Mouse (Mus musculus): ENCODE measurements around the gene Pld4. TPM values are rescaled to one million over a fixed set of nuclear protein-coding genes. Genes with fewer than 3 reads are reported as not detected.

Gene Pld4
- polyA plus RNA-seq, 1 experiment from 2014 or later: 2.9 TPM

DNA sequence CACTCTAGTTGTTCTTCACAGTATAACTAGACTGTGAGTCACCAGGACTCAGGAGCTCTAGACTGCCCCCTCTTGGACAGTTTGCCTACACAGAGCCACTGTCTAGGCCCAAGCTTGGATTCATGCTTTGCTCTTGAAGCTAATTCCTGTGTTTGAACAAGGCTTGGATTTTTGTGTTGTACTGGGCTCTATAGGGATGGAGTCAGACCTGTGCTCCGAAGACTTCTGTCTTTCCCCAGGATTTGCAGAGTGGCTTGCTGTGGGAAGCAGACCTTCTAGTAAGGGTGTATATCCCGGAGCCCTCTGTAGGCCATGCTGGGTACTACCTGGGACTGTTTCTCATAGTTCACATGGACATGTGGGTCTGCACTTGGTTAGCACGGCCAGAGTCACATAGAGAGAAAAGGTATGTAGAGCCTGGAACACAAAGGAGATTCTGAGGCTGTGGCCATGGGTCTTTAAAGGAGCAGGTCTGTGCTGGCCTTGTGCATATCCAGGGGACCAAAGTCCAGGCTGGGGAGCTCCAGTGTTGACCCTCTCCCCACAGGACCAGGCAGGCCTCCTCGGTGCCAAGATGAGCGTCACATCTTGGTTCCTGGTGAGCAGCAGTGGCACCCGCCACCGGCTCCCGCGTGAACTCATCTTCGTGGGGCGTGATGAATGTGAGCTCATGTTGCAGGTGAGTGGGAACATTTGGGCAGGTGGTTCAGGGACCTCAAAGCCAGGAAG lies 36.2 kb upstream of the Pld4 start:
- ATAC-seq: peak; percentile 30; the same call in 1 of the 2 replicates
- peak overlapping the region; percentile 98; the same call in 1 of the 2 replicates for H3K4me2 ChIP-seq

DNA sequence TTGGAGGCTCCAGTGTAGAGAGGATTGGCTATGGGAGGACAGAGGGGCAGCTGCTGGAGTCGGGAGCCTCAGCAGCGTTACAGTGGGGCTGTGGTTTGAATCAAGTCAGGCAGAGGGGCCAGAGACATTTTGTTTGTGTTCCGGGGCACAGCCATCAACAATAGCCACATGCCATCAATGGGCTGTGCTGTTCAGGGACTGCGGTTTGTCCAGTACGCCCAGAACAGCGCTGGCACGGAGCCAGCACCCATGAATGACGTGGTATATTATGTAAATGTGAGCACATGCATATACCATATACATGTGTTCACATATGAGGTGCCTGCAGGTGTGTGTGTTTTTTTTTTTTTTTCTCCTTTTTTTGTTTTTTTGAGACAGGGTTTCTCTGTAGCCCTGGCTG lies 32.7 kb upstream of the Pld4 start:
- H3K9ac ChIP-seq: 0 out of 2 replicates have a peak overlapping the region, but pooled peaks have one; percentile 12

More for the DNA sequence above, 36.2 kb upstream of the Pld4 start:
- 0 out of 2 replicates have a peak, but pooled peaks cover 2% of the 10 kb centered on the region for H3K36me3 ChIP-seq (ENCODE audit: poor library complexity, severe bottlenecking)
- H3K4me1 ChIP-seq: peaks cover 43% of the 10 kb centered on the region
- H3K9ac ChIP-seq: no peak overlapping the region
- 80% methylated on average over 11 of the region's 11 CpGs for WGBS
- no peak overlapping the region for H3K27ac ChIP-seq
- H3K9me3 ChIP-seq (replicated peaks): no peaks in the 10 kb centered on the region
- no peak overlapping the region for H3K4me3 ChIP-seq
- peaks cover 26% of the 10 kb centered on the region for H3K27me3 ChIP-seq

DNA sequence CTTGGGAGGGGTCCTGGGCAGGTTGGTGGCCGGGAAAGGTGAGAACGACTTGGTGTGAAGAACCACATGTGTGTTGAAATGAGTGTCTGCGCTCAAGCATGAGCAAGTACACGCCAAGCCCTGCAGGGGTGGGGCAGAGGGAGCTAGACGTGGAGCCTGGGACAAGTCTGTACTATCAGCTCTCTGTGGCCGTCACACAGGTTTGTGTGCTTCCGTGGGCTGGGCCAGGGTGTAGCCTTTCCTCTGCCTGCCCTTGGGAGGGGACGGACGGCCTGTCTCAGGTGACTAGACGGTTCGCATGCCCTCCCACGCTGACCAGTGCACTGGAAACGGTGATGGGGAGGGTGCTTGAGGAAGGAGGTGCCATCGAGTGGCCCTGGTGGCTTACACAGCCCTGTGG lies 29.6 kb upstream of the Pld4 start:
- Histone ChIP-seq H3K4me2 (no peak overlapping the region), H3K27me3 (no peaks in the 10 kb centered on the region), H3K9ac (no peak overlapping the region), H3K9me3 (replicated peaks) (no peaks in the 10 kb centered on the region), H3K4me3 (no peak overlapping the region), H3K4me1 (0 out of 2 replicates have a peak, but pooled peaks cover 5% of the 10 kb centered on the region), H3K27ac (no peak overlapping the region), H3K36me3 (ENCODE audit: poor library complexity, severe bottlenecking) (peaks cover 54% of the 10 kb centered on the region)
- 96% methylated on average over 14 of the region's 14 CpGs for WGBS
- ATAC-seq: no peak

More for the DNA sequence above, 32.7 kb upstream of the Pld4 start:
- Histone ChIP-seq H3K27me3 (peaks cover 4% of the 10 kb centered on the region; the same call in 1 of the 2 replicates), H3K36me3 (ENCODE audit: poor library complexity, severe bottlenecking) (peaks cover 27% of the 10 kb centered on the region), H3K4me3 (no peak overlapping the region), H3K4me2 (no peak overlapping the region), H3K27ac (no peak overlapping the region), H3K4me1 (peaks cover 34% of the 10 kb centered on the region), H3K9me3 (replicated peaks) (no peaks in the 10 kb centered on the region)
- 70% methylated on average over 8 of the region's 8 CpGs for WGBS
- no peak for ATAC-seq

DNA sequence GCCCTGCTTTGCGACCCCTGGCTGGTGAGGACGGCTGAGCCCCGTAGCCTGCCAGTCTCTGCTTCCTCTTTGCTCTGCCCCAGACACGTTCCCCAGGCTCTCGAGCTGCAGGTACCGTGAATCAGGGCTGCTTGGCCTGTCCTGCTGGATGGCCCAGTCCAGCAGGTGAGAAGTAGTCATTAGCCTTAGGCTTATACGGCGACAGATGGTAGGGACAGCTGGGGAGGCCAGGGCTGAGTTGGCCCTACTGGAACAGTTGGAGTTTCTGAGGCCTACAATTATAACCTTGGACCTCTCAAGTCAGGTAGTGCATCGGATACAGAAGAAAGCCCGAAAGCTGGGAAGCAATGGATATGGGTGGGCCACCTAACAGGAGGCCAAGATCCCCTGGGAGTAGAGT lies 27.9 kb upstream of the Pld4 start:
- H3K27me3 ChIP-seq: no peaks in the 10 kb centered on the region
- no peaks in the 10 kb centered on the region for H3K9me3 ChIP-seq (replicated peaks)
- no peak overlapping the region for H3K9ac ChIP-seq
- WGBS: 90% methylated on average over 10 of the region's 10 CpGs
- H3K4me2 ChIP-seq: no peak overlapping the region
- no peak overlapping the region for H3K27ac ChIP-seq
- H3K4me1 ChIP-seq: 0 out of 2 replicates have a peak, but pooled peaks cover 3% of the 10 kb centered on the region
- peaks cover 72% of the 10 kb centered on the region for H3K36me3 ChIP-seq (ENCODE audit: poor library complexity, severe bottlenecking)
- H3K4me3 ChIP-seq: no peak overlapping the region
- ATAC-seq: no peak

DNA sequence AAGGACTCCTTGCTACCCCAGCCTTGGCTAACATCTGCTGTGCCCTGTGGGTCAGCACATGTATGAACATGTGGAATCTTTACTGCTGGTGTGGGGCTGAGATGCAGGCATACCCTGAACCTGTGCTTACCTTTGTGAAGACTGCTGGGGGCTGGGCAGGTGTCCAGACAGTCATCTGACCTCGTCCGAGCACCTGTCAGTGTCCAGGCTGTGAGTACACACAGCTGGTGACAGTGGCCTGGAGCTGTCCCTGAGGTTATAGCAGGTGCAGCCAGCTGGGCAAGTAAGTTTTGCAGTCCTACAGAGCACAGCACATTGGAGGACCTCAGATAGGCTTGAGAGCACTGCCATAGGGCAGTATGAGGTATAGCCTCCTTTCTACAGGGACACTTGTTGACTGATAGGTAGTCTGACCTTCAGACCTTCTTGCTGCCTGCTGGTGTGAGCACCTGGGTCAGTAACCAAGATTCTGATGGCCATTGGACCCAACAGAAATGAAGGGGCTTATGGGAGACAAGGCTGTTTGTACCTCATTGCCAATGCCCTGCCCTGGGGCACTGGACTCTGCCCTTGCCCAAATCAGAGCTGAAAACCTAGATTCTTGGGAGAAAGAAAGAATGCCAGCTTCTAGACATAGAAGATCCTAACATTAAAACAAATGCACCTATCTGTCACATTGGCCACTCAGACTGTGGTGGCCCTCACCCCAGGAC lies 26.2 kb upstream of the Pld4 start:
- H3K27ac ChIP-seq: no peak overlapping the region
- no peaks in the 10 kb centered on the region for H3K9me3 ChIP-seq (replicated peaks)
- no peaks in the 10 kb centered on the region for H3K4me1 ChIP-seq
- no peak for ATAC-seq
- no peak overlapping the region for H3K4me3 ChIP-seq
- no peak overlapping the region for H3K9ac ChIP-seq
- H3K36me3 ChIP-seq (ENCODE audit: poor library complexity, severe bottlenecking): peaks cover 88% of the 10 kb centered on the region
- H3K4me2 ChIP-seq: no peak overlapping the region
- WGBS: 89% methylated on average over 2 of the region's 2 CpGs
- no peaks in the 10 kb centered on the region for H3K27me3 ChIP-seq

DNA sequence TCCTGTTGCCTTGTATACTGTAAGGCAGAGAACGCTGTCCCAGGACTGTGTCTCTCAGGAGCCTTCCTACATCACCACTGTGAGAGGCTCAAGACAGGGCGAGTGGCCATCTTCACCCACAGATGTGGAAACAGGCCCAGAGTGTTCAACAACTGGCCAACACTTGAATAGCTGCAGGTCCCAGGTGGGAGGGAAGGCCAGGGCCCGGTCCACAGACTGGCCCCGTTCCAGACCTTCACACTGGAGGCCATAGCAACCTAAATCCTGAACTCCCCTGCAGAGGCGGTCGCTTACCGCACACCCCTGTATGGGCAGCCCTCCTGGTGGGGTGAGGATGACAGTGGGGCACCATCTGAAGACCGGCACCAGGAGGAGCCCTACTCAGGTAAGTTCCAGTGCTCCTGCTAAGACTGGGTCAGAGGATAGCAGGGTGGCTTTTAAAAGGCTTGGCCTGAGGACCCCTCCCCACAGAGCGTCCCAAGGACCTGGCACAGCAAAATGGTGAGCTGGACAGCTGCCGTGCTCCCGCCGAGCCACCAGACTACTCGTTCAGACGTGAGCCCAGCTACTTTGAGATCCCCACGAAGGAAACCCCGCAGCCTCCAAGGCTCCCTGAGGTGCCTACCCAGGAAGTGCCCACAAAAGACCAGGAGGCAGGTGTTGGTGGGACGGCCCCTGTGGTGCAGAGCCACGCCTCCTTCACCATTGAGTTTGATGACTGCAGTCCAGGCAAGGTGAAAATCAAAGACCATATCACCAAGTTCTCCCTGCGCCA lies 25.4 kb upstream of the Pld4 start:
- no peaks in the 10 kb centered on the region for H3K9me3 ChIP-seq (replicated peaks)
- no peak overlapping the region for H3K4me2 ChIP-seq
- peaks cover 96% of the 10 kb centered on the region for H3K36me3 ChIP-seq (ENCODE audit: poor library complexity, severe bottlenecking)
- no peak for ATAC-seq
- no peaks in the 10 kb centered on the region for H3K27me3 ChIP-seq
- no peak overlapping the region for H3K4me3 ChIP-seq
- no peaks in the 10 kb centered on the region for H3K4me1 ChIP-seq
- 90% methylated on average over 19 of the region's 19 CpGs for WGBS
- no peak overlapping the region for H3K9ac ChIP-seq
- H3K27ac ChIP-seq: no peak overlapping the region

DNA sequence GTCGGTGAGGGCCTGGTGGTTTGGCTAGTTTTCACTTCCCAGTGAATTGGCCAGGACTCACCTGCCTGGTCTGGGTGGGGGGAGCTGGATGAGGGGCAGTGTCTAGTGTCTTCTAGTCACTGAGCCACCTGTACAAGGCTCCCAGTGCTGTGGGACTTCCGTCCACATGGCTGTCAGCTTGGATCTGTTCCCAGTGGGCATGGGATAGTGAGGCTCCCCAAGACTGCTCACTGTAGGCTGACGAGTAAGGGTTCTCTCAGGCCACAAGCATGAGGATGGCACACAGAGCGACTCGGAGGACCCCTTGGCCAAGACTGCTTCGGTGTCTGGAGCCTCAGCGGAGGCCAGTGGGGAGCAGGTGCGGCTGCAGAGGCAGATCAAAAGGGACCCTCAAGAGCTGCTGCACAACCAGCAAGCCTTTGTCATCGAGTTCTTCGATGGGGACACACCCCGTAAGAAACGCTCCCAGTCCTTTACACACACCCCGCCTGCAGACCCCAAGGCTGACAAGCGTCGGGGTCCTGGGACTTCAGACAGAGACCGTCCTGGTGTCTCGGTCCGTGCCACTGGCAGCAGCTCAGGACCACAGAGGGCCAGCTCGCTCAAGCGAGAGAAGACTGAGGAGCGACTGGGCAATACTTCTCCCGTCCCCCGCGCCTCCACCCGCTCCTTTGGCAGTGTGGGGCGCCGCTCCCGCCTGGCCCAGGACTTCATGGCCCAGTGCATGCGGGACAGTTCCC lies 24.4 kb upstream of the Pld4 start:
- H3K27ac ChIP-seq: no peak overlapping the region
- H3K4me3 ChIP-seq: no peak overlapping the region
- H3K27me3 ChIP-seq: no peaks in the 10 kb centered on the region
- no peak overlapping the region for H3K9ac ChIP-seq
- peaks cover 99% of the 10 kb centered on the region for H3K36me3 ChIP-seq (ENCODE audit: poor library complexity, severe bottlenecking)
- H3K9me3 ChIP-seq (replicated peaks): no peaks in the 10 kb centered on the region
- WGBS: 87% methylated on average over 29 of the region's 29 CpGs
- no peaks in the 10 kb centered on the region for H3K4me1 ChIP-seq
- no peak overlapping the region for H3K4me2 ChIP-seq
- no peak for ATAC-seq

DNA sequence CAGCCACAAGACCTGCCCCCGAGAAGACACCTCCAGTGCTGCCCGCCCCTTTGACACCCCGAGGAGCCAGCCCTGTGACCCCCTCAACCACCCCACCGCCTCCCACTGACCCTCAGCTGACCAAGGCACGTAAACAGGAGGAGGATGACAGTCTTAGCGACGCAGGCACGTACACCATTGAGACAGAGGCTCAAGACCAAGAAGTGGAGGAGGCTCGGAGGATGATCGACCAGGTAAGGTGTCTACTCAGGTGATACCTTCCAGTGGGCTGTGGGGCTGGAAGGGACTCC lies 23.9 kb upstream of the Pld4 start:
- Histone ChIP-seq H3K27me3 (no peaks in the 10 kb centered on the region), H3K4me1 (no peaks in the 10 kb centered on the region), H3K9ac (no peak overlapping the region), H3K36me3 (ENCODE audit: poor library complexity, severe bottlenecking) (peaks cover 94% of the 10 kb centered on the region), H3K27ac (no peak overlapping the region), H3K9me3 (replicated peaks) (no peaks in the 10 kb centered on the region), H3K4me2 (no peak overlapping the region), H3K4me3 (no peak overlapping the region)
- WGBS: 91% methylated on average over 10 of the region's 10 CpGs
- no peak for ATAC-seq

DNA sequence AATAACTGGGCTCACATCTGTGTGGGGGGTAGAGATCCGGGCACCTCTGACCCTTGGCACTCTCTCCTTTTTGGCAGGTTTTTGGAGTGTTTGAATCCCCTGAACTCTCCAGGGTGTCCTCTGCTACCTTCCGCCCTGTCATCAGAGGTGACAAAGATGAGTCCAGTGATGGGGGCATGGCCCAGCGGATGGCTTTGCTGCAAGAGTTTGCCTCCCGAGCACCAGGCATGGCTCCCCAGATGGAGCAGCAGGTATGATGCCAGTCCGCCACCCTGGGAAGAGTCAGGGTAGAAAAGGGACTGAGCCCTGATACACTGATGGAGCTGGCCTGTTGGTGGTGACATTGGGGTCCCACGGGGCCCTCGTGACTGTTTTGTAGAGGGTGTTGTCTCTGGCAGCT lies 23.4 kb upstream of the Pld4 start:
- no peaks in the 10 kb centered on the region for H3K27me3 ChIP-seq
- no peak overlapping the region for H3K4me2 ChIP-seq
- no peak overlapping the region for H3K4me3 ChIP-seq
- H3K27ac ChIP-seq: no peak overlapping the region
- 89% methylated on average over 7 of the region's 7 CpGs for WGBS
- no peaks in the 10 kb centered on the region for H3K4me1 ChIP-seq
- H3K9me3 ChIP-seq (replicated peaks): no peaks in the 10 kb centered on the region
- H3K36me3 ChIP-seq (ENCODE audit: poor library complexity, severe bottlenecking): peaks cover 89% of the 10 kb centered on the region
- ATAC-seq: no peak
- H3K9ac ChIP-seq: 0 out of 2 replicates have a peak overlapping the region, but pooled peaks have one; percentile 1

DNA sequence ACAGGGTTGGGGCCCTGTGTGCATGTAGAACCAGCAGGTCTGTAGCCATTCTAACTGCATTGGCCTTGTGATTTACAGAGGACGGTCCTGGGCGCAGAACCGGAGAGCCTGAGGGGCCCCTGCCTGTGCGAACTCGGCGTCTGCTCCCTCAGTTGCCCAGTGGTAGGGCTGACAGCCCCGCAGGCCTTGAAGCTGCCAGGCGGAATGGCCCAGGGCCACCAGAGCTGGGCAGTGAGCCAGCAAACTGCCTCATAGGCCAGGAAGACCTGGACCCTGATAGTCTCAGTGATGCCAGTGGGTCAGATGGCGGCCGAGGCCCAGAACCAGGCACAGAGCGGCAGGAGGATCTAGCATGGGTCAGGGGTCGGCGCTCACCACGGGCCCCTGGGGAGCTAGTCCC lies 22.7 kb upstream of the Pld4 start:
- Histone ChIP-seq H3K36me3 (ENCODE audit: poor library complexity, severe bottlenecking) (peaks cover 82% of the 10 kb centered on the region), H3K27ac (no peak overlapping the region), H3K9ac (0 out of 2 replicates have a peak overlapping the region, but pooled peaks have one; percentile 1), H3K27me3 (no peaks in the 10 kb centered on the region), H3K4me3 (no peak overlapping the region), H3K4me1 (no peaks in the 10 kb centered on the region), H3K4me2 (no peak overlapping the region), H3K9me3 (replicated peaks) (no peaks in the 10 kb centered on the region)
- WGBS: 92% methylated on average over 14 of the region's 14 CpGs
- no peak; the same call in 1 of the 2 replicates for ATAC-seq

DNA sequence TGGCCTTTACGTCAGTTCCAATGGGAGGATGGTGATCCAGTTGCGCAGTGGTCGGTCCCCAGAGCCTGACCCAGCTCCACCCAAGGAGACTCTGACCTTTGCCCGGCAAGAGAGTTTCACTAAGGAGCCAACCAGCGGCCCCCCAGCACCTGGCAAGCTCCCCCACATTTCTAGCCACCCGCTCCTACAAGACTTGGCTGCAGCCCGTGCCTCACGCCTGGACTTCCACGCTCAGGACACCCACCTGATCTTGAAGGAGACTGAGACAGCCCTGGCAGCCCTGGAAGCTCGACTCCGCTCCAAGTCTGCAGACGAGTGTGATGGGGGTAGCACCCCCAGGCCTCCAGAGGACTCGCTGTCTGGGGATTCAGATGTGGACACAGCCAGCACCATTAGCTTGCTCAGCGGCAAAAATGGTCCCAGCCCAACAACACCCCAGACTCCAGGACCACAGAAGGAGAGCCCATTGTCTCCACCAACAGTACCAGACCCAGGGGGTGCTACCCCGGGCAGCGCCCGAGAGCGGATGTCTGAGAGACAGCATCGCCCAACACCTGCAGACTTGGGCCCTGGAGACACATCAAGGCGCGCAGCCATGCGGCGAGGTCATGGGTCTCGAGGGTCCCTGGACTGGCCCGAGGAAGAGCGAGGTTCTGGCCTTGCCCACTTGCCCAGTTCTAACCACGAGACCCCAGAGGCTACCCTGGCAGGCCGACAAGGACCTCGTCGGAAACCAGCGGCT lies 22.0 kb upstream of the Pld4 start:
- no peak overlapping the region for H3K9ac ChIP-seq
- H3K9me3 ChIP-seq (replicated peaks): no peaks in the 10 kb centered on the region
- H3K4me2 ChIP-seq: no peak overlapping the region
- H3K4me1 ChIP-seq: peaks cover 3% of the 10 kb centered on the region; the same call in 1 of the 2 replicates
- peaks cover 76% of the 10 kb centered on the region for H3K36me3 ChIP-seq (ENCODE audit: poor library complexity, severe bottlenecking)
- no peak overlapping the region for H3K27ac ChIP-seq
- WGBS: 90% methylated on average over 31 of the region's 31 CpGs
- ATAC-seq: no peak
- no peak overlapping the region for H3K4me3 ChIP-seq
- no peaks in the 10 kb centered on the region for H3K27me3 ChIP-seq

All from forebrain, embryonic 13.5 days (tissue).